Mouse (Mus musculus): ENCODE results near the gene Hecw1.
"Not testable (repeated sequence)": the region's sequence is repeated elsewhere in the genome, so short reads cannot be mapped to it uniquely, and the experiment has no call there.

Hecw1 gene

DNA sequence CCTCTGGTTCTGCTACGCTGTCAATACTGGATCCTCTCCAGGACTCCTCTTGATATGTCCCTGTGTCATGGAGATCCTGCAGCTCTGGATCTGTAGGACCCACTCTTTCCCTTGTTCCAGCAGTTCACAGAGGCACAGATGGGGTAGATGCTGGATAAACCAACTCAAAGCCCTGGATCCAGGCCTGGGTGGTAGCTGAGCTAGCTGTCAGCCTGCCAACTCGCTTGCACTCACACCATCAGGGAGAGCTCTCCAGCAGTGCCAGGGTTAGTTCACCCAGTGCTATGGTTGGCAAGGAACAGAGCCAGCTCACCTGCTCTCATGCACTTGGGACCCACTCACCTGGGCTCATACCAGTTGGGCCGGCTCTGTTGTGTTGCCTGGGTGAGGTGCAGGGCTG is 157.5 kb downstream of the Hecw1 start:
- DNase-seq (ENCODE audit: low spot score), result no peak

DNA sequence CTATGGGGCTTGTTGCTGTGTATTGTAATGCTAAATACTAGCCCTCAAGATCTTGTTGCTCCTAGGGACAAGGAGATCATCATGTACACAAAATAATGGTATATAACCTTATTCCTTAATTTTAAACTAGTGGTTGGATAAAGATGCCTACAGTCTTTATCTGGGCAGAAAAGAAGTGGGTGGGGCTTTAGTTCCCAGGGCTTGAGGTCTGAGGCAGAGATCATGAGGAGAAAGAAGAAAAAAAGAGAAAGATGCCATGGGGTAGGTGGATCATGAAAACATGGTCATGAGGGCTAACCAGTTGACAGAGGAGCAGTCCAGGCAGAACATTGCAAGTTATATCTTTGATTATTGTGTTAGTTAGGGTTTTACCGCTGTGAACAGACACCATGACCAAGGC is 195.8 kb downstream of the Hecw1 start:
- no peak for DNase-seq (ENCODE audit: low spot score)

DNA sequence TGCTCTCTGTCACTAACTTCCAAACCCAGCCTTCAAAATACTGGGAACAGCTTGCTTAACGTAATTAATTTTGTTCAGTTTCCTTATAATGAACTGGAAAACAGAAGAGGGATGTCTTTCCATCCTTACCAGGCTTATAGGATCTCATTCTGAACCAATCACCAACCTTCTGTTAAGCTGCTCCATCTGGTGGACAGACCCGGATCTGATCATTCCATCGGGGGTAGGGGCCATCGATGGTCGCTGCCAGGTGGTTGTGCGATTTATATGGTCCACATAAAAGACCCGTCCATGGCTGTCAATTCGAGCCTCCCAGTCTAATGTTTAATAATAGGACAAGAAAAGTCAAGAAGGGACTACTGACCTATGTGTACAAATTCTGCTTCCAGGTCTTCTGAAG is 216.4 kb downstream of the Hecw1 start:
- peak; percentile 25 for DNase-seq (ENCODE audit: low spot score)

DNA sequence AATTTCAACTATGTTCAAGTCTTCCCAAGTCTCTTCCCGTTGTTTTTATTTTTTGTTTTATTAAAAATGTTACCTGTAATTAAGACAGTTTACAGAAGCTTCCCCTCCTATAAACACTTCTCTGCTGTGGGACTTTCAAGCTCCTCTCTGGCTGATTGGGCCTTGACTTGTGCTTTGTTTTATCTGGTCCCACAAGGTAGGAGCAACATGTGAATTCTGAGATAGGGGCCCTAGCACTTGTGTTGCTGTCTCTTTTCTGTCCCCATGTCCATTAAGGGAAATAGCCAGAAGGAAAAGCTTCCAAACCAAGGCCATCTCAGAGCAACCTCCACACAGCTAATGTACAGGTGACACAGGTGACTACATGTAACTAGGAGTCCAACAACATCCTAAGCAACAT is 218.9 kb downstream of the Hecw1 start:
- DNase-seq (ENCODE audit: low spot score), result no peak

DNA sequence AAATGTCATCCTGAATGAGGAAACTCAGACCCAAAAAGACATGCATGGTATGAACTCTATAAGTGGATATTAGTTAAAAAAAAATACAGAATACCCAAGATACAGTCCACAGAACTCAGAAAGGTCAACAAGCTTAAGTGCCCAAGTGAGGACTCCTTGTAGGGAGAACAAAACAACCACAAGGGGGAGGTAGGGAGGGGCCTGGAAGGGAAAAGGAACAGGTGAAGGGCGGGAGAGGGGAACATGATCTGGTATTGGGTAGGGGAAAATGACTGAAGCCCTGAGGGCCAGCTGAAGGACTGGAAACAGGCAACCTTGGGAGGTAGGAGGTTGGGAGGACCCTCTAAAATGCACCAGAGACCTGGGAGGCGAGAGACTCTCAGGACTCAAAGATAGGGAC is 220.1 kb downstream of the Hecw1 start:
- peak; percentile 3 for DNase-seq (ENCODE audit: low spot score)

DNA sequence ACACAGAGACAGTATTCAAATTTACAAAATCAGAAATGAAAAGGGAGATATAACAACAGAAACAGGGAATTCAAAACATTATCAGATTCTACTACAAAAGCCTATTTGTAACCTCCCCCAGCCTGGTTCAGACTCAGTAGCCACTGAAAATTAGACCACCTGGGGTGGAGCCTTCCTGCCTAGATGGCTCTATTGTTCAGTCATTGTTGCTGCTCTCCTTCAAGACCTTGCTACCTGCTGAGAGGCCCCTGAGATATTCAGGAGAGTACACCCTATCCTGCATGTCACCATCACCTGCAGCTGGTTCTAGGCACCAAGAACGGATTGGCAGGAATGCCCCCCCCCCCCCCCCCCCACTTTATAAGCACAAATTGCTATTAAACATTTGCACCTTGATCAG is 233.0 kb downstream of the Hecw1 start:
- DNase-seq (ENCODE audit: low spot score), result no peak

DNA sequence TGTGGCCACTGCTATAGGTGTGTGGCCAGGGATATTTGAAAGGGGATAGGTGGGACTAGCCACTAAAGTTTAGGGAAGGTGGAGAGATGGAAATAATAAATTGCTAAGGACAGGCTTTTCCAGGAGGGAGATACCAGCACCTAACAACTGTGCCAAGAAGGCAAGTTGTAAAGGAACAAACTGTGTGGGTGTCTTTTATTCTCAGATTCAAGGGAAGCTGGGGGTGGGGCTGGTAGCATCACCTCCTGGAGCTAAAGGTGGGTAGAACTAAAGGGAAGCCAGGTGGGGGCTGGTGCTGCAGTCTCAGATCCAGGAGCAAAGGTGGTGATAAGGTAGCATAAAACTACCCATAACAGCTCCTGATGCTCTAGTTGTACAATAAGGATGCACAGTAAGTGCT is 251.6 kb downstream of the Hecw1 start:
- no peak for DNase-seq (ENCODE audit: low spot score)

- not testable (repeated sequence) for DNase-seq (ENCODE audit: low spot score)
Observed at GRCm38 (mm10) chr13:14260939-14261338, 262.1 kb downstream of the Hecw1 start.

GRCm38 (mm10) chr13:14245946-14246345 is 277.1 kb downstream of the Hecw1 start:
- DNase-seq (ENCODE audit: low spot score), result no peak

GRCm38 (mm10) chr13:14179669-14180068 is 343.4 kb downstream of the Hecw1 start:
- DNase-seq (ENCODE audit: low spot score), result no peak

DNA sequence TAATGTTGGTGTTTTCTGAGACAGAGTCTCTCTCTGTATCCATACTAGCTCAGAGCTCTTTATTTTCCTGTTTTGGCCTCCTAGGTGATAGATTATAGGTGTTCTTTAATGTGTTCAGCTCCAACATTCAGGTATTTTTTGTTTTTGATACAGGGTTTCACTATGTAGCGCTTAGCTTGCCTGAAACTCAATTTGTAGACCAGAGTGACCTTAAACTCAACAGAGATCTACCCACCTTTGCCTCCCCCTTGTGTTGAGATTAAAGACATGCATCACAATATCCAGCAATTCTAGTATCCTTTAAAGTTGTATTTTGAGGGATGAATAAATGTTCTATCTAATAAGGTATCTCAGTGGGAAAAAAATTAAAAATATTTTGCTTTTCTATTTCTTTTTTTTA is 345.0 kb downstream of the Hecw1 start:
- peak; percentile 35 for DNase-seq (ENCODE audit: low spot score)

All from retina, embryonic 14.5 days (tissue).